Mouse (Mus musculus): ENCODE measurements around the gene Nhlrc4. TPM values are rescaled to one million over a fixed set of nuclear protein-coding genes. Genes with fewer than 3 reads are reported as not detected.
A peak's percentile ranks its signal among the peaks of the same experiment; 100 is the strongest.

The Nhlrc4 gene
- total and polyA plus RNA-seq, 3 experiments, result 0.33 to 2.7 (median 0.38) TPM

GRCm38 (mm10) chr17:25919786-25920642 lies 24.7 kb downstream of the Nhlrc4 start:
- Histone ChIP-seq H3K27me3 (ENCODE audit: insufficient read depth, low read length) (no peaks in the 10 kb centered on the region), H3K4me3 (ENCODE audit: low read depth, low read length) (peak overlapping the region; percentile 99), H3K9me3 (replicated peaks) (no peaks in the 10 kb centered on the region), H3K36me3 (replicated peaks) (peaks cover 53% of the 10 kb centered on the region), H3K4me1 (ENCODE audit: insufficient read depth, low read depth, low read length) (peaks cover 41% of the 10 kb centered on the region)
- DNase-seq (ENCODE audit: low spot score) (peak; percentile 99), ATAC-seq (ENCODE audit: extremely low read depth, insufficient number of reproducible peaks, low FRiP score, poor library complexity, severe bottlenecking) (peak; percentile 90)
- TF ChIP-seq GATA1 (IDR thresholded peaks at IDR 0.05; ENCODE audit: borderline replicate concordance, low read length) (no peak), POLR2AphosphoS5 (IDR thresholded peaks at IDR 0.05; ENCODE audit: insufficient replicate concordance, low read depth, low read length) (no peak), TAL1 (conservative IDR thresholded peaks at IDR 0.05; ENCODE audit: low read depth, low read length) (no peak)

- TF ChIP-seq CTCF (IDR thresholded peaks at IDR 0.05; ENCODE audit: low read depth, low read length), result no peak
- H3K27me3 ChIP-seq (ENCODE audit: insufficient read depth, low read length), result no peaks in the 10 kb centered on the region
- no peak for ATAC-seq (ENCODE audit: extremely low read depth, insufficient number of reproducible peaks, low FRiP score, poor library complexity, severe bottlenecking)
- H3K4me1 ChIP-seq (ENCODE audit: insufficient read depth, low read depth, low read length), result peaks cover 48% of the 10 kb centered on the region
- H3K36me3 ChIP-seq (replicated peaks), result peaks cover 53% of the 10 kb centered on the region
- peak within 1 kb of the TSS; percentile 99 for H3K4me3 ChIP-seq (ENCODE audit: low read depth, low read length)
- DNase-seq (ENCODE audit: low spot score), result peak; percentile 37
- H3K9me3 ChIP-seq (replicated peaks), result no peaks in the 10 kb centered on the region
Observed at GRCm38 (mm10) chr17:25919144-25919785, 25.5 kb downstream of the Nhlrc4 start, which contains the start of gene Rab40c. Gene Rab40c (minus strand): TSS chr17:25919727.

- ATAC-seq (ENCODE audit: extremely low read depth, insufficient number of reproducible peaks, low FRiP score, poor library complexity, severe bottlenecking), result no peak
Observed at GRCm38 (mm10) chr17:25918037-25918750, 26.6 kb downstream of the Nhlrc4 start.

GRCm38 (mm10) chr17:25916931-25917647 lies 27.7 kb downstream of the Nhlrc4 start:
- H3K9me3 ChIP-seq (replicated peaks), result no peaks in the 10 kb centered on the region
- ATAC-seq (ENCODE audit: extremely low read depth, insufficient number of reproducible peaks, low FRiP score, poor library complexity, severe bottlenecking) (no peak), DNase-seq (ENCODE audit: low spot score) (no peak)
- H3K27me3 ChIP-seq (ENCODE audit: insufficient read depth, low read length), result no peaks in the 10 kb centered on the region
- no peak for TF ChIP-seq TAL1 (conservative IDR thresholded peaks at IDR 0.05; ENCODE audit: low read depth, low read length)
- TF ChIP-seq GATA1 (IDR thresholded peaks at IDR 0.05; ENCODE audit: borderline replicate concordance, low read length), result no peak
- no peak for TF ChIP-seq POLR2AphosphoS5 (IDR thresholded peaks at IDR 0.05; ENCODE audit: insufficient replicate concordance, low read depth, low read length)
- TF ChIP-seq CTCF (IDR thresholded peaks at IDR 0.05; ENCODE audit: low read depth, low read length), result no peak
- TF ChIP-seq GATA2 (IDR thresholded peaks at IDR 0.05; ENCODE audit: borderline replicate concordance, low read depth, low read length), result no peak
- peaks cover 57% of the 10 kb centered on the region for H3K36me3 ChIP-seq (replicated peaks)
- H3K4me3 ChIP-seq (ENCODE audit: low read depth, low read length), result no peak overlapping the region
- H3K4me1 ChIP-seq (ENCODE audit: insufficient read depth, low read depth, low read length), result peaks cover 59% of the 10 kb centered on the region

More at GRCm38 (mm10) chr17:25918037-25918750, 26.6 kb downstream of the Nhlrc4 start:
- Histone ChIP-seq H3K4me3 (ENCODE audit: low read depth, low read length) (peak overlapping the region; percentile 99), H3K9me3 (replicated peaks) (no peaks in the 10 kb centered on the region), H3K27me3 (ENCODE audit: insufficient read depth, low read length) (no peaks in the 10 kb centered on the region), H3K36me3 (replicated peaks) (peaks cover 56% of the 10 kb centered on the region), H3K4me1 (ENCODE audit: insufficient read depth, low read depth, low read length) (peaks cover 59% of the 10 kb centered on the region)
- no peak for DNase-seq (ENCODE audit: low spot score)
- TF ChIP-seq GATA2 (IDR thresholded peaks at IDR 0.05; ENCODE audit: borderline replicate concordance, low read depth, low read length), result no peak
- TF ChIP-seq GATA1 (IDR thresholded peaks at IDR 0.05; ENCODE audit: borderline replicate concordance, low read length), result no peak
- no peak for TF ChIP-seq POLR2AphosphoS5 (IDR thresholded peaks at IDR 0.05; ENCODE audit: insufficient replicate concordance, low read depth, low read length)
- TF ChIP-seq TAL1 (conservative IDR thresholded peaks at IDR 0.05; ENCODE audit: low read depth, low read length), result no peak
- no peak for TF ChIP-seq CTCF (IDR thresholded peaks at IDR 0.05; ENCODE audit: low read depth, low read length)

GRCm38 (mm10) chr17:25914295-25914694 lies 30.5 kb downstream of the Nhlrc4 start:
- H3K36me3 ChIP-seq (replicated peaks), result peaks cover 72% of the 10 kb centered on the region
- H3K27me3 ChIP-seq (ENCODE audit: insufficient read depth, low read length), result no peaks in the 10 kb centered on the region
- H3K4me3 ChIP-seq (ENCODE audit: low read depth, low read length), result no peak overlapping the region
- no peak for ATAC-seq (ENCODE audit: extremely low read depth, insufficient number of reproducible peaks, low FRiP score, poor library complexity, severe bottlenecking)
- TF ChIP-seq GATA1 (IDR thresholded peaks at IDR 0.05; ENCODE audit: borderline replicate concordance, low read length) (no peak), GATA2 (IDR thresholded peaks at IDR 0.05; ENCODE audit: borderline replicate concordance, low read depth, low read length) (no peak), CTCF (IDR thresholded peaks at IDR 0.05; ENCODE audit: low read depth, low read length) (no peak), TAL1 (conservative IDR thresholded peaks at IDR 0.05; ENCODE audit: low read depth, low read length) (no peak), POLR2AphosphoS5 (IDR thresholded peaks at IDR 0.05; ENCODE audit: insufficient replicate concordance, low read depth, low read length) (no peak)
- H3K9me3 ChIP-seq (replicated peaks), result no peaks in the 10 kb centered on the region
- H3K4me1 ChIP-seq (ENCODE audit: insufficient read depth, low read depth, low read length), result peaks cover 55% of the 10 kb centered on the region
- no peak for DNase-seq (ENCODE audit: low spot score)
